Mouse (Mus musculus) embryo, embryonic 9.5 days (tissue): ENCODE results near the gene Samt2.
"Not testable (repeated sequence)": the region's sequence is repeated elsewhere in the genome, so short reads cannot be mapped to it uniquely, and the experiment has no call there.

ENCODE experiments used
- DNase-seq: peaks from one replicate; pipeline ENCODE4 v3.0.0-alpha.2; 2017; ENCODE audit errors: extremely low spot score

Gene Samt2

DNA sequence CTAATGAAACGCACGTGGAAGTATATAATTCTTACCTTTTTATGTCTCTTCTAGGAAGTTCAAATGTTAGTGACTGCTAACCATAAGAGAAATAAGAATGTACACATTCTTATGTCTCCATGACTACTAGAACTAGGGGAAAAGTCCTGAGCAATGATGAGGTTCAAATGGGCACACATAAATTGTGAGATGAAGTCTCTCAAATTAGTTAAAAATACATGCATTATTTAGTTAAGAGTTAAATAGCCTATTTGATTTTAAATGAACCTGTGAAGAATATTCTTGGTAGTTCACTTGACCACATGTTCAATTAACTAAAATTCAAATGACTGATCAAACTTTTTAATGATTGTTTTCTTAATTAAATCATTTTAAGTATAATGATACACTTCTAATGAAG, at the start of gene Samt2:
Gene Samt2 (minus strand): TSS at position 101 of the 400 bp plus-strand sequence.
- not testable (repeated sequence) for DNase-seq
